ENCODE assay signal across 13 mouse cellular contexts in the genomic region with DNA sequence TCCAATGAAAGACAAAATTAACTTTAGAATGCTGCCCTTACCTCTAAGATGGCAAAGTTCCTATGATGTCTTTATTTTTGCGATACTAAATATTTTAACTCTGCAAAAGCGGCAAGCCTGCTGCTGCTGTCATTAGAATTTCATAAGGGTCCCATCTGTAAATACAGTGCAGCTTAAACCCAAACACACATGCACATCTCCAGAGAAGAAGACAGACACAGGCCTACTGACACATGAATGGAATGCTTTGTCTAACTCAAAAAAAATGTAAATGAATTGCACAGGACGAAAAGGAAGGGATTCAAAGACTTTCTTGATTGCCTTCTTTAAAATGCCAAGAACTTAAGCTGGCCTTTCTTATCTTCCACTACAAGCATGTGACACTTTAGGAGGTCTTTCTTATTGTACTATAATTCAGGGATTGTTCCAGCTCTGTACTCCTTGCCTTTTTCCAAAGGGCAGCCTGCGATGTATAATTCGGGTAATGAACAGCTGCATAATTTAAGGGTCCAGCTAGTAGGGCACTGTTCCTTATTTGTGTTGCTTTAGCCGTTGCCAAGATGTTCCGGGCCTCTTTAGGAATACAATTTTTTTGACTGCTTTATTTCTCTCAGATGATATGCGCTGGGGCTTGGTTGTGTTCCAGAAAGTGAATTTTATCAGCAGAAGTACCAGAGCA.
DNase-seq lines count a peak whose midpoint lies in the region; ATAC-seq lines count a peak whose summit lies in the region.
"Had no signal": no experiment of that assay in that cellular context is flagged by ENCODE, and none has a peak within 500 bp of the region (broad histone marks: within the 10 kb centered on the region; RNA-seq: fewer than 3 reads in every experiment).

No protein-coding gene starts in this region.

- H3K4me3 ChIP-seq in heart, embryonic 13.5 days = no peak overlapping the region
- H3K4me3 ChIP-seq in forebrain, embryonic 14.5 days (ENCODE audit: low read depth, low read length) = no peak overlapping the region
- no peak overlapping the region for H3K4me3 ChIP-seq in midbrain, embryonic 11.5 days (ENCODE audit: low read depth, low read length)

- no peak for DNase-seq in heart, adult 8-10 months (ENCODE audit: low spot score)
- peak; percentile 29 for DNase-seq in Muller cell, postnatal 12 days (ENCODE audit: inconsistent ontology term)
- DNase-seq in forebrain, embryonic 14.5 days (ENCODE audit: low spot score) = peak; percentile 90
- peak; percentile 84 for DNase-seq in midbrain, embryonic 11.5 days (ENCODE audit: low spot score, missing footprints)
- DNase-seq in urinary bladder, postnatal 36 days (ENCODE audit: low spot score in 2 of 2) = no peak
- DNase-seq in heart, adult 9 months (ENCODE audit: low spot score in 2 of 2) = no peak
- DNase-seq in thymus, postnatal 25 days = no peak
- DNase-seq: heart, postnatal 36 days; kidney, postnatal 4 days; lung, postnatal 4 days; spleen, adult 18-20 months; thymus, postnatal 36 days had no signal

- H3K4me1 ChIP-seq in heart, embryonic 13.5 days = peaks cover 9% of the 10 kb centered on the region; the same call in 1 of the 2 replicates
- peaks cover 14% of the 10 kb centered on the region; the same call in 1 of the 2 replicates for H3K4me1 ChIP-seq in forebrain, embryonic 14.5 days (ENCODE audit: control insufficient read depth, insufficient read depth, low read length)
- H3K4me1 ChIP-seq in midbrain, embryonic 11.5 days (ENCODE audit: control insufficient read depth, insufficient read depth, low read length) = peaks cover 15% of the 10 kb centered on the region

- no peaks in the 10 kb centered on the region for H3K27me3 ChIP-seq in heart, embryonic 13.5 days (replicated peaks)
- H3K27me3 ChIP-seq in forebrain, embryonic 14.5 days (replicated peaks; ENCODE audit: control insufficient read depth, insufficient read depth, low read length) = no peaks in the 10 kb centered on the region
- H3K27me3 ChIP-seq in midbrain, embryonic 11.5 days (ENCODE audit: control insufficient read depth, insufficient read depth, low read length) = no peaks in the 10 kb centered on the region

- ATAC-seq in heart, embryonic 13.5 days (ENCODE audit: extremely low read depth, insufficient number of reproducible peaks, low FRiP score, low TSS enrichment) = no peak
- ATAC-seq in forebrain, embryonic 14.5 days = peak; percentile 87
- ATAC-seq in midbrain, embryonic 11.5 days (ENCODE audit: low FRiP score) = peak; percentile 91

- H3K9me3 ChIP-seq in heart, embryonic 13.5 days = no peaks in the 10 kb centered on the region
- H3K9me3 ChIP-seq in forebrain, embryonic 14.5 days (replicated peaks; ENCODE audit: control insufficient read depth, low read length) = no peaks in the 10 kb centered on the region
- H3K9me3 ChIP-seq in midbrain, embryonic 11.5 days (ENCODE audit: control insufficient read depth, low read length) = no peaks in the 10 kb centered on the region

- 0 out of 2 replicates have a peak overlapping the region, but pooled peaks have one; percentile 32 for H3K27ac ChIP-seq in heart, embryonic 13.5 days (replicated peaks)
- peak overlapping the region; percentile 9; the same call in 1 of the 2 replicates for H3K27ac ChIP-seq in forebrain, embryonic 14.5 days (ENCODE audit: low read depth, low read length)
- peak overlapping the region; percentile 75 for H3K27ac ChIP-seq in midbrain, embryonic 11.5 days (ENCODE audit: low read depth, low read length)

- H3K36me3 ChIP-seq in heart, embryonic 13.5 days = no peaks in the 10 kb centered on the region
- H3K36me3 ChIP-seq in forebrain, embryonic 14.5 days (ENCODE audit: control insufficient read depth, insufficient read depth, low read length) = no peaks in the 10 kb centered on the region
- H3K36me3 ChIP-seq in midbrain, embryonic 11.5 days (ENCODE audit: control insufficient read depth, insufficient read depth, low read length) = no peaks in the 10 kb centered on the region

- H3K9ac ChIP-seq in heart, embryonic 13.5 days = no peak overlapping the region
- H3K9ac ChIP-seq in forebrain, embryonic 14.5 days (ENCODE audit: low read length) = no peak overlapping the region
- H3K9ac ChIP-seq in midbrain, embryonic 11.5 days (ENCODE audit: low read length) = 0 out of 2 replicates have a peak overlapping the region, but pooled peaks have one; percentile 5

- 65% methylated on average over 8 of the region's 8 CpGs for WGBS in heart, embryonic 13.5 days
- WGBS in forebrain, embryonic 14.5 days = 6% methylated on average over 8 of the region's 8 CpGs
- WGBS in midbrain, embryonic 11.5 days = 38% methylated on average over 8 of the region's 8 CpGs

- no peak overlapping the region for H3K4me2 ChIP-seq in heart, embryonic 13.5 days
- peak overlapping the region; percentile 20; the same call in 1 of the 2 replicates for H3K4me2 ChIP-seq in forebrain, embryonic 14.5 days (ENCODE audit: low read length)
- no peak overlapping the region; the same call in 1 of the 2 replicates for H3K4me2 ChIP-seq in midbrain, embryonic 11.5 days

Comparison
In these comparisons a context has a peak if more than half of its experiments do, and no peak if none do; other contexts are left out.
1. H3K27ac ChIP-seq: peak in every context shown above with its lines; median percentile 75 in midbrain, embryonic 11.5 days; 32 in heart, embryonic 13.5 days; 9 in forebrain, embryonic 14.5 days.
2. DNase-seq: peak in Muller cell, postnatal 12 days (single experiment), forebrain, embryonic 14.5 days (single experiment) and midbrain, embryonic 11.5 days (single experiment); none in heart, adult 8-10 months (single experiment), urinary bladder, postnatal 36 days (0 of 2), heart, adult 9 months (0 of 2) and thymus, postnatal 25 days (single experiment).